Mouse (Mus musculus) forebrain, embryonic 15.5 days (tissue): ENCODE measurements at regions not wholly inside any gene's neighbourhood (a gene's known extent, or its start where the extent isn't known, plus 50 kb on each side); places are given as distances from the start of the nearest gene placed in this dataset.

Experiments
- ATAC-seq: fragments of 200-750 bp; cut with Nextera tagmentation; replicated peaks from 2 replicates; pipeline ENCODE4 v1.8.0; 2017; ENCODE audit warnings: mild to moderate bottlenecking, moderate TSS enrichment, moderate library complexity
- H3K27ac ChIP-seq: fragments of 300-500 bp; sonication (generic); replicated peaks from 2 replicates; pipeline ENCODE4 v1.5.1; 2015; ENCODE audit warnings: mild to moderate bottlenecking, inconsistent platforms
- H3K27me3 ChIP-seq: fragments of 300-500 bp; sonication (generic); 2 replicates; pipeline ENCODE4 v1.6.1; 2015; ENCODE audit warnings: inconsistent platforms
- H3K36me3 ChIP-seq: fragments of 300-500 bp; sonication (generic); 2 replicates; pipeline ENCODE4 v1.6.1; 2015; ENCODE audit warnings: mild to moderate bottlenecking, inconsistent platforms
- H3K4me1 ChIP-seq: fragments of 300-500 bp; sonication (generic); 2 replicates; pipeline ENCODE4 v1.6.1; 2015; ENCODE audit warnings: inconsistent platforms
- H3K4me2 ChIP-seq: fragments of 300-500 bp; sonication (generic); replicated peaks from 2 replicates; pipeline ENCODE4 v1.6.1; 2015; ENCODE audit warnings: mild to moderate bottlenecking, inconsistent platforms
- H3K4me3 ChIP-seq: fragments of 300-500 bp; sonication (generic); 2 replicates; pipeline ENCODE4 v1.5.1; 2015; ENCODE audit warnings: mild to moderate bottlenecking, inconsistent platforms
- H3K9ac ChIP-seq: fragments of 300-500 bp; sonication (generic); replicated peaks from 2 replicates; pipeline ENCODE4 v1.6.1; 2015; ENCODE audit warnings: mild to moderate bottlenecking, inconsistent platforms
- H3K9me3 ChIP-seq: fragments of 300-500 bp; sonication (generic); 2 replicates; pipeline ENCODE4 v1.6.1; 2016; ENCODE audit warnings: inconsistent platforms
- WGBS: fragments of 180-500 bp; shearing (Covaris S2); methylation state at CpG from one replicate; pipeline ENCODE4 v1.1.7; 2015; ENCODE audit warnings: mixed read lengths; 5-methylcytosine and 5-hydroxymethylcytosine counted together

GRCm38 (mm10) chr12:67471666-67472065, 249.3 kb upstream of the Mdga2 start:
- no peak overlapping the region for H3K9ac ChIP-seq
- no peak for ATAC-seq
- no peak overlapping the region for H3K4me3 ChIP-seq
- H3K9me3 ChIP-seq = no peaks in the 10 kb centered on the region
- H3K4me2 ChIP-seq = no peak overlapping the region
- H3K27me3 ChIP-seq = no peaks in the 10 kb centered on the region
- no peaks in the 10 kb centered on the region for H3K4me1 ChIP-seq
- WGBS = 76% methylated on average over 2 of the region's 2 CpGs
- H3K27ac ChIP-seq = no peak overlapping the region
- H3K36me3 ChIP-seq = no peaks in the 10 kb centered on the region

GRCm38 (mm10) chr12:67471001-67471400, 248.7 kb upstream of the Mdga2 start:
- no peaks in the 10 kb centered on the region for H3K4me1 ChIP-seq
- ATAC-seq = no peak
- 79% methylated on average over 3 of the region's 3 CpGs for WGBS
- H3K9ac ChIP-seq = no peak overlapping the region
- H3K4me2 ChIP-seq = no peak overlapping the region
- H3K27ac ChIP-seq = no peak overlapping the region
- H3K4me3 ChIP-seq = no peak overlapping the region
- no peaks in the 10 kb centered on the region for H3K36me3 ChIP-seq
- no peaks in the 10 kb centered on the region for H3K27me3 ChIP-seq
- H3K9me3 ChIP-seq = no peaks in the 10 kb centered on the region

GRCm38 (mm10) chr12:67449109-67449508, 226.8 kb upstream of the Mdga2 start:
- Histone ChIP-seq H3K9me3 (no peaks in the 10 kb centered on the region), H3K9ac (no peak overlapping the region), H3K4me1 (no peaks in the 10 kb centered on the region), H3K36me3 (no peaks in the 10 kb centered on the region), H3K4me3 (no peak overlapping the region), H3K27me3 (no peaks in the 10 kb centered on the region), H3K4me2 (no peak overlapping the region), H3K27ac (no peak overlapping the region)
- ATAC-seq = no peak
- 24% methylated on average over 1 of the region's 1 CpGs for WGBS

- H3K4me1 ChIP-seq = no peaks in the 10 kb centered on the region
- H3K4me2 ChIP-seq = no peak overlapping the region
- ATAC-seq = peak; percentile 38; the same call in 1 of the 2 replicates
- 8% methylated on average over 6 of the region's 6 CpGs for WGBS
- no peaks in the 10 kb centered on the region for H3K9me3 ChIP-seq
- no peak overlapping the region for H3K27ac ChIP-seq
- no peak overlapping the region for H3K9ac ChIP-seq
- H3K27me3 ChIP-seq = no peaks in the 10 kb centered on the region
- no peaks in the 10 kb centered on the region for H3K36me3 ChIP-seq
- H3K4me3 ChIP-seq = no peak overlapping the region
Observed at GRCm38 (mm10) chr12:67430318-67430950, 208.1 kb upstream of the Mdga2 start.

- 77% methylated on average over 6 of the region's 6 CpGs for WGBS
Observed at GRCm38 (mm10) chr12:67426801-67427200, 204.5 kb upstream of the Mdga2 start.

GRCm38 (mm10) chr12:67399537-67399936, 177.2 kb upstream of the Mdga2 start:
- no peaks in the 10 kb centered on the region for H3K9me3 ChIP-seq
- ATAC-seq = no peak
- no peaks in the 10 kb centered on the region for H3K36me3 ChIP-seq
- no peaks in the 10 kb centered on the region for H3K27me3 ChIP-seq
- H3K4me1 ChIP-seq = no peaks in the 10 kb centered on the region
- WGBS = 83% methylated on average over 3 of the region's 3 CpGs
- no peak overlapping the region for H3K27ac ChIP-seq
- no peak overlapping the region for H3K4me3 ChIP-seq
- H3K9ac ChIP-seq = no peak overlapping the region
- no peak overlapping the region for H3K4me2 ChIP-seq

More at GRCm38 (mm10) chr12:67426801-67427200, 204.5 kb upstream of the Mdga2 start:
- Histone ChIP-seq H3K4me2 (no peak overlapping the region), H3K9me3 (no peaks in the 10 kb centered on the region), H3K27me3 (no peaks in the 10 kb centered on the region), H3K36me3 (no peaks in the 10 kb centered on the region), H3K9ac (no peak overlapping the region), H3K27ac (no peak overlapping the region), H3K4me3 (no peak overlapping the region), H3K4me1 (no peaks in the 10 kb centered on the region)
- no peak for ATAC-seq

- ATAC-seq = 0 out of 2 replicates have a peak, but pooled peaks have one; percentile 55
- Histone ChIP-seq H3K9me3 (no peaks in the 10 kb centered on the region), H3K36me3 (no peaks in the 10 kb centered on the region), H3K4me2 (no peak overlapping the region), H3K27ac (no peak overlapping the region), H3K4me3 (no peak overlapping the region), H3K4me1 (no peaks in the 10 kb centered on the region), H3K9ac (no peak overlapping the region), H3K27me3 (no peaks in the 10 kb centered on the region)
- 51% methylated on average over 1 of the region's 1 CpGs for WGBS
Observed at GRCm38 (mm10) chr12:67374530-67374929, 152.2 kb upstream of the Mdga2 start.

GRCm38 (mm10) chr12:67348551-67348950, 126.2 kb upstream of the Mdga2 start:
- WGBS = 14% methylated on average over 2 of the region's 2 CpGs
- no peak overlapping the region for H3K4me2 ChIP-seq
- H3K27me3 ChIP-seq = no peaks in the 10 kb centered on the region
- H3K9me3 ChIP-seq = no peaks in the 10 kb centered on the region
- no peak overlapping the region for H3K9ac ChIP-seq
- no peak overlapping the region for H3K4me3 ChIP-seq
- H3K36me3 ChIP-seq = no peaks in the 10 kb centered on the region
- no peak for ATAC-seq
- H3K27ac ChIP-seq = no peak overlapping the region
- no peaks in the 10 kb centered on the region for H3K4me1 ChIP-seq

GRCm38 (mm10) chr12:67332483-67332998, 110.2 kb upstream of the Mdga2 start:
- Histone ChIP-seq H3K9ac (no peak overlapping the region), H3K4me2 (no peak overlapping the region), H3K27me3 (no peaks in the 10 kb centered on the region), H3K4me1 (no peaks in the 10 kb centered on the region), H3K36me3 (no peaks in the 10 kb centered on the region), H3K27ac (no peak overlapping the region), H3K9me3 (no peaks in the 10 kb centered on the region), H3K4me3 (no peak overlapping the region)
- WGBS = 87% methylated on average over 2 of the region's 2 CpGs
- no peak for ATAC-seq

GRCm38 (mm10) chr12:67326326-67326725, 104.0 kb upstream of the Mdga2 start:
- no peaks in the 10 kb centered on the region for H3K27me3 ChIP-seq
- no peak for ATAC-seq
- no peaks in the 10 kb centered on the region for H3K36me3 ChIP-seq
- H3K4me2 ChIP-seq = no peak overlapping the region
- 40% methylated on average over 2 of the region's 2 CpGs for WGBS
- H3K9ac ChIP-seq = no peak overlapping the region
- no peaks in the 10 kb centered on the region for H3K9me3 ChIP-seq
- no peak overlapping the region for H3K4me3 ChIP-seq
- H3K27ac ChIP-seq = no peak overlapping the region
- no peaks in the 10 kb centered on the region for H3K4me1 ChIP-seq

GRCm38 (mm10) chr12:67325799-67326198, 103.5 kb upstream of the Mdga2 start:
- no peak for ATAC-seq
- peaks cover 4% of the 10 kb centered on the region; the same call in 1 of the 2 replicates for H3K4me1 ChIP-seq
- no peak overlapping the region for H3K9ac ChIP-seq
- H3K4me3 ChIP-seq = no peak overlapping the region
- H3K36me3 ChIP-seq = no peaks in the 10 kb centered on the region
- H3K4me2 ChIP-seq = no peak overlapping the region
- no peaks in the 10 kb centered on the region for H3K27me3 ChIP-seq
- no peak overlapping the region for H3K27ac ChIP-seq
- no peaks in the 10 kb centered on the region for H3K9me3 ChIP-seq
- 36% methylated on average over 1 of the region's 1 CpGs for WGBS

- Histone ChIP-seq H3K27ac (no peak overlapping the region), H3K9ac (no peak overlapping the region), H3K9me3 (no peaks in the 10 kb centered on the region), H3K4me2 (no peak overlapping the region), H3K27me3 (no peaks in the 10 kb centered on the region), H3K4me3 (no peak overlapping the region), H3K36me3 (no peaks in the 10 kb centered on the region), H3K4me1 (peaks cover 6% of the 10 kb centered on the region; the same call in 1 of the 2 replicates)
- ATAC-seq = no peak
- WGBS = 67% methylated on average over 4 of the region's 4 CpGs
Observed at GRCm38 (mm10) chr12:67325335-67325734, 103.0 kb upstream of the Mdga2 start.

- Histone ChIP-seq H3K9ac (no peak overlapping the region), H3K36me3 (no peaks in the 10 kb centered on the region), H3K27me3 (no peaks in the 10 kb centered on the region), H3K4me1 (peaks cover 6% of the 10 kb centered on the region; the same call in 1 of the 2 replicates), H3K4me3 (no peak overlapping the region), H3K27ac (no peak overlapping the region), H3K4me2 (no peak overlapping the region), H3K9me3 (no peaks in the 10 kb centered on the region)
- 89% methylated on average over 2 of the region's 2 CpGs for WGBS
- ATAC-seq = no peak
Observed at GRCm38 (mm10) chr12:67318687-67319086, 96.3 kb upstream of the Mdga2 start.
